Mouse (Mus musculus) olfactory bulb, adult 2 months (tissue): ENCODE data around the gene 3110082I17Rik.

ENCODE experiments used
- CTCF ChIP-seq: fragments of 200-500 bp; IDR thresholded peaks from 2 replicates; pipeline ENCODE4 v1.5.1; 2012; ENCODE audit warnings: low read depth, mild to moderate bottlenecking, low read length, moderate library complexity; ENCODE audit not compliant: insufficient read depth
- POLR2A ChIP-seq: fragments of 200-500 bp; IDR thresholded peaks from 2 replicates; pipeline ENCODE4 v1.6.1; 2012; ENCODE audit warnings: mild to moderate bottlenecking, low read depth, low read length, moderate library complexity; ENCODE audit not compliant: insufficient read depth

GRCm38 (mm10) chr5:139377468-139378270, 82.7 kb downstream of the 3110082I17Rik start, which contains the start of gene Gpr146:
- TF ChIP-seq POLR2A (no peak), CTCF (no peak)
